Mouse (Mus musculus) heart, embryonic 13.5 days (tissue): ENCODE results near the gene Kcna1. TPM values are rescaled to one million over a fixed set of nuclear protein-coding genes. Genes with fewer than 3 reads are reported as not detected.

Experiments used
- ATAC-seq: fragments of 200-750 bp; cut with Nextera tagmentation; 2 replicates; pipeline ENCODE4 v1.8.0; 2017; ENCODE audit warnings: moderate TSS enrichment; ENCODE audit not compliant: insufficient number of reproducible peaks, low FRiP score, low TSS enrichment; ENCODE audit errors: extremely low read depth
- H3K27ac ChIP-seq: fragments of 300-500 bp; sonication (generic); replicated peaks from 2 replicates; pipeline ENCODE4 v1.5.1; 2015; ENCODE audit warnings: moderate library complexity, mild to moderate bottlenecking, inconsistent platforms
- H3K27me3 ChIP-seq: fragments of 300-500 bp; sonication (generic); replicated peaks from 2 replicates; pipeline ENCODE4 v1.6.1; 2015; ENCODE audit warnings: mild to moderate bottlenecking, inconsistent platforms
- H3K36me3 ChIP-seq: fragments of 300-500 bp; sonication (generic); 2 replicates; pipeline ENCODE4 v1.6.1; 2015; ENCODE audit warnings: mild to moderate bottlenecking, inconsistent platforms
- H3K4me1 ChIP-seq: fragments of 300-500 bp; sonication (generic); 2 replicates; pipeline ENCODE4 v1.6.1; 2015; ENCODE audit warnings: inconsistent platforms
- H3K4me2 ChIP-seq: fragments of 300-500 bp; sonication (generic); 2 replicates; pipeline ENCODE4 v1.6.1; 2015; ENCODE audit warnings: inconsistent platforms, mild to moderate bottlenecking, moderate library complexity
- H3K4me3 ChIP-seq: fragments of 300-500 bp; sonication (generic); 2 replicates; pipeline ENCODE4 v1.5.1; 2015; ENCODE audit warnings: moderate library complexity, mild to moderate bottlenecking, inconsistent platforms
- H3K9ac ChIP-seq: fragments of 300-500 bp; sonication (generic); 2 replicates; pipeline ENCODE4 v1.6.1; 2015; ENCODE audit warnings: inconsistent platforms, mild to moderate bottlenecking, moderate library complexity
- H3K9me3 ChIP-seq: fragments of 300-500 bp; sonication (generic); 2 replicates; pipeline ENCODE4 v1.6.1; 2016; ENCODE audit warnings: inconsistent platforms
- WGBS: fragments of 180-500 bp; shearing (Covaris S2); methylation state at CpG from one replicate; pipeline ENCODE4 v1.1.7; 2015; ENCODE audit warnings: mixed read lengths; 5-methylcytosine and 5-hydroxymethylcytosine counted together
- polyA plus RNA-seq: library from polyadenylated mRNA; unstranded; fragments of >200 nt; fragmentation: Nextera tagmentation; extraction: Ambion mirVana; gene quantifications from 2 replicates; pipeline ENCODE4 v1.2.1, GENCODE M21; 2015

Gene Kcna1
- 0.10 and 0.23 TPM in 2 replicates for polyA plus RNA-seq

DNA sequence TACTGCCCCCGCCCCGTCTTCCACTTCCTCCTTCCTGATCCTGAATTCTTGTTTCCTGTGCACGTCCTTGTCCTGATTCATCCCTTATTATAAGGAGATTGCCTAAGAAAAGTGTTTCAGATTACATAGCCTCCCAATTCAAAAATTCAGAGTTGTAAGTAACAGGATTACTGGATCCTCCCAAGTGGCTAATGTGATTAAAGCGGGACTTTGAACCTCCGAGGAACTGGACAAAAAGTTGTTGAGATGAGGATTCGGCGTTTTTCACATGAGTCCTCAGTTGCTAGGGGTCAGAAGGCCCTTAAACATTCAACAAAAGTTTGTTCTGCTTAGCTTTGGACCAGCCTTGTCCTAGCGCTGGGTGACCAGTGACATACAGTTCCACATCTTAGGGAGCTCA, at the start of gene Kcna1:
Kcna1 (minus strand) TSS at position 4 of the 400 bp plus-strand sequence.
- Histone ChIP-seq H3K9ac (peak within 1 kb of the TSS; percentile 70), H3K27ac (no peak within 1 kb of the TSS), H3K36me3 (no peaks in the 10 kb centered on the region), H3K4me3 (peak within 1 kb of the TSS; percentile 56), H3K4me1 (peaks cover 33% of the 10 kb centered on the region), H3K27me3 (peaks cover 85% of the 10 kb centered on the region), H3K4me2 (peak within 1 kb of the TSS; percentile 95), H3K9me3 (no peaks in the 10 kb centered on the region; the same call in 1 of the 2 replicates)
- no peak for ATAC-seq
- WGBS, result 33% methylated on average over 8 of the region's 8 CpGs

DNA sequence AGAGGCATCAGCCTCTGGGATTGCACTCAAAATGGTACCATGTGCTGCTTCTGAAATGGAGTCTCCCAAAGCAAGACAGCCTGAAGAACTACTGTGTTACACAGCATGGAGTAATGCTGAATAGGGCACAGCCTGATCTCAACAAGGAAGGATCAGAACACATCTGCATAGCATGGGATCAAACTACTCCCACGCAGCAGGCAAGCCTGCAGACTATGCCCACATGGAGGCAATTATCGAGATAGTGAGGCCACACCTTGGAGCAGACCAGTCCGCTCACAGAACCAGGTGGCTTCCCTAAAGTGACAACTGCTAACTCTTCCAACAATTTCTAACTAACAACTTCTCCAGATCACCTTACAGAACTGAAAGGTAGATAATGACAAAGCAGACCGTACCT, 40.9 kb upstream of the Kcna1 start:
- no peak overlapping the region for H3K4me2 ChIP-seq
- 71% methylated on average over 4 of the region's 4 CpGs for WGBS
- no peaks in the 10 kb centered on the region for H3K27me3 ChIP-seq
- H3K9ac ChIP-seq, result no peak overlapping the region
- H3K27ac ChIP-seq, result no peak overlapping the region
- no peak for ATAC-seq
- no peaks in the 10 kb centered on the region for H3K4me1 ChIP-seq
- H3K4me3 ChIP-seq, result no peak overlapping the region
- no peaks in the 10 kb centered on the region for H3K9me3 ChIP-seq
- H3K36me3 ChIP-seq, result no peaks in the 10 kb centered on the region

DNA sequence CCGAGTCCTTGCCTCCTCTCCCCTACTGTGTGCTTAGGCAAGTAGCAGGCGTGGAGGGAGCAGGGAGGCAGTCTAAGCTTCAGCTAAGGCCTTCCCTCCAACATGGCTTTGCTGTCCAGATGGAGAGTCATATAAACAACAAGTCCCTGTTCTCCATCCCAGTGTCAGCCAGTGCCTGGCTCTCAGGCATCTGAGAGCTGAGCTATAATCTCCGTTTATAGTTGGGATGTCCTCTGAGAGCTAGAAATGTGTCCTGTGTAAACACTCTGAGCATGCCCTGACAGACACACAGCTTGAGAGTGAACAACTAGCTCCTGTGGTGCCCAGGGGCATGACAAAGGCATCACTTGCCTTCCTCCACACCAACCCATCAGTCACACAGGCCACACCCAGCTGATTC, 39.0 kb upstream of the Kcna1 start:
- no peaks in the 10 kb centered on the region for H3K36me3 ChIP-seq
- ATAC-seq, result no peak
- no peaks in the 10 kb centered on the region for H3K9me3 ChIP-seq
- H3K4me1 ChIP-seq, result no peaks in the 10 kb centered on the region
- no peak overlapping the region for H3K9ac ChIP-seq
- 52% methylated on average over 3 of the region's 3 CpGs for WGBS
- H3K4me3 ChIP-seq, result no peak overlapping the region
- no peak overlapping the region for H3K27ac ChIP-seq
- H3K27me3 ChIP-seq, result no peaks in the 10 kb centered on the region
- H3K4me2 ChIP-seq, result no peak overlapping the region

DNA sequence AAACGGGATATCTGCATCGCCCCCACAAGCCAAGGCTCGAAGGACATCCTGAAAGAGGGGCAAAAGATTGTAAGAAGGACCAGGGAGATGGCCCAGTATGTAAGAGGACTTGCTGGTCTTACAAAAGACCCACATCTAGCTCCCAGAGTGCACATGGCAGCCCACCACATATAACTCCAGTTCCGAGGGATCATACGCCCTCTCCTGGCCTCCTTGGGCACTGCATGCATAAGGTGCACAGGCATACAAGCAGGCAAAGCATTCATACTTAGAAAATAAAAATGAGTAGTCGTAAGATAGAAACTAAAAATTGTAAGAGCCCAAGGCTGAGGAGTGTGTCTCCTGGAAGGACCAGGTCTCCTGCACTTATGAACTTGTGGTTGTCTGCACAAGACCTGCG, 32.8 kb upstream of the Kcna1 start:
- Histone ChIP-seq H3K9ac (no peak overlapping the region), H3K9me3 (no peaks in the 10 kb centered on the region), H3K27me3 (peaks cover 24% of the 10 kb centered on the region), H3K4me3 (no peak overlapping the region), H3K4me2 (no peak overlapping the region), H3K27ac (no peak overlapping the region), H3K36me3 (no peaks in the 10 kb centered on the region), H3K4me1 (no peaks in the 10 kb centered on the region)
- ATAC-seq, result no peak
- 62% methylated on average over 7 of the region's 7 CpGs for WGBS

DNA sequence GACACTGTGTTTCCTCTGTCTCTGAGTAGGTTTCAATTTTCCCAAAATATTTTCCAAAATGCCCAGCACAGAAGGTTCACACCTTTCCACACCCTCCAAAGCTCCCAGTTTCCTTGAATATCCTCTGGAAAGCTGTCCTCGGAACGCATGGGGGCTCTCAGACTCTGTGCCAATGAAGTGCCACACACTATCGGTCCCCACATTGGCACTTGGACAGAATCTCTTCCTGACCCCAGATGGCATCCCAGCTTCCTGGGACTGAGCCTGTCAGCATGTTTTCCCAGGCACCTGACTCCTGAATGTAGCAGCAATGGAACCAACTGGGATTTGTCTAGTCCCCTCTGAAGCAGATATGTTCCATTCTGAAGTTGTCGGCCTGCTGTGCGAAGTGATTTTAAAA, 20.8 kb upstream of the Kcna1 start:
- Histone ChIP-seq H3K27ac (no peak overlapping the region), H3K9ac (no peak overlapping the region), H3K36me3 (no peaks in the 10 kb centered on the region), H3K4me1 (no peaks in the 10 kb centered on the region), H3K4me3 (no peak overlapping the region), H3K4me2 (no peak overlapping the region), H3K9me3 (no peaks in the 10 kb centered on the region), H3K27me3 (peaks cover 46% of the 10 kb centered on the region)
- WGBS, result 69% methylated on average over 5 of the region's 5 CpGs
- ATAC-seq, result no peak

DNA sequence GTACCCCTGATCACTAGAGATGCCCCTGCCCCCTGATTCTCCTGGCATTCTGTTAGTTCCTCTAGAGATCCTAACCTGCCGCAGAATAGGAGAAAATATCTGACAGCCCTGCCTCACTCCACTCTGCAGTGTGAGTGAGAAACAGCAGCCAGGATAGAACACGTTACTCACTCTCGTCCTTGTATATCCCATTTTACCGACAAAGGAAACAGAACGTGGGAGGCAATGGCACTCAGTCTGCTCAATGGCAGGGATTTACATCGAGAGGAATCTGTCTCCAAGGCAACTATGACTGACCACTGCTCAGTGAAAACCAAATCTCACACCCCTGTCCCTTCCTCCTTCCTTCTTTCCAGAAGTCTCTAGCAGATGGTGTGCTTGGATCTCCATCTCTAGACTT, 19.9 kb upstream of the Kcna1 start:
- ATAC-seq, result no peak
- H3K4me2 ChIP-seq, result no peak overlapping the region
- H3K9ac ChIP-seq, result no peak overlapping the region
- H3K27ac ChIP-seq, result no peak overlapping the region
- no peak overlapping the region for H3K4me3 ChIP-seq
- no peaks in the 10 kb centered on the region for H3K36me3 ChIP-seq
- H3K27me3 ChIP-seq, result peaks cover 55% of the 10 kb centered on the region
- H3K9me3 ChIP-seq, result no peaks in the 10 kb centered on the region
- no peaks in the 10 kb centered on the region for H3K4me1 ChIP-seq
- 60% methylated on average over 6 of the region's 6 CpGs for WGBS

DNA sequence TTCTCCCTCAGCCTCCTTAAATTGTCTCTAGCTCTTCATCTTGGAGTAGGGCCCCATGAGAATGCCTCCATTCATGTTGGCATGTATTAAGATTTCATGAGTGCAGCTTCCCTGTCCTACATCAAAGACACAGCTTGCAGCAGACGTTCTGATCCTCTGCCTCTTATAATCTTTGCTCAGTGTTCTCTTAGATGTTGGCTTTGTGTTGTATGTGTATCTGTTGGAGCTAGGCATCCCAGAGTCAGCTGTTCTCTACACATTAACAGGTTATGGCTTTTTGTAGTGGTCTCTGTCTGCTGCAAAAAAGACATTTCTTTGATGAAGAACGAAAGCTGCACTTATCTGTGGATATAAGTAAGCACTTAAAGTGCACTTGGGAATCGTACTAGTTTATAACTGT, 18.4 kb upstream of the Kcna1 start:
- no peak for ATAC-seq
- Histone ChIP-seq H3K36me3 (no peaks in the 10 kb centered on the region), H3K4me2 (no peak overlapping the region), H3K27me3 (peaks cover 52% of the 10 kb centered on the region), H3K4me1 (no peaks in the 10 kb centered on the region), H3K4me3 (no peak overlapping the region), H3K9me3 (no peaks in the 10 kb centered on the region), H3K9ac (no peak overlapping the region), H3K27ac (no peak overlapping the region)
- WGBS, result 65% methylated on average over 3 of the region's 3 CpGs

DNA sequence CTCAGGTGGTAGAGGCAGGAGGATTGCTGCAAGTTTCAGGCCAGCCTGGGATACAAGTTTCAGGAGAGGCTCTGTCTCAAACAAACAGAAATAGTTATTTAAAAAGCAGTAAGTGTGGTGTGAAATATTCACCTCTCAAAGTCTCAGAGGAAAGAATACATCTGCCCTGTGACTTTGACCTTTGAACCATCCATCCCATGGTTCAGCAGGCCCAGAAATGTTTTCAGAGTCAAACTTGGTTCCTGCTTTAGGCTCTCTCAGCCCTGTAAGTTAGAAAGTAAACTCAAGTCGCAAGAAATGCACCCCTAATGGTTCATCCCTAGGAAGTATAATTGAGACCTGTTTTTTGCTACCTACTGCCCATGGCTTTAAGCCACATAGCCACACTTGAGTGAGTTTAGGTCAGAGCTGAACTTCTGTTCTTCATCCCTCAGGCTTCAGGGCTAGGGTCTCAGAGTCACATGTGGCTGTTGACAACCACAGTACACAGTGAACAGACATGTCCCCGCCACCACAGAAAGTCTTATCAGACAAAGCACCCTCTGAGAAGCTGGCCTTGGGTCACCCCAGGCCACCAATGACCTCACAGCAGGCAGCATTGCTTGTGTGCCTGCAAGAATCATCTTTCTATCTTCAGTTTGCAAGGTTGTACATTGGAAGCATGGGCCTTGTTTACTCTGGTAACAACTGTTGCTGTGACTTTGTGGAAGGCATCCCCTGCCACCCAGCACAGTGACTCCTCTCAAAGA, 11.6 kb upstream of the Kcna1 start:
- H3K4me3 ChIP-seq, result no peak overlapping the region
- no peaks in the 10 kb centered on the region for H3K4me1 ChIP-seq
- no peak for ATAC-seq
- no peak overlapping the region for H3K27ac ChIP-seq
- H3K9me3 ChIP-seq, result no peaks in the 10 kb centered on the region
- 52% methylated on average over 2 of the region's 2 CpGs for WGBS
- H3K4me2 ChIP-seq, result no peak overlapping the region
- H3K36me3 ChIP-seq, result no peaks in the 10 kb centered on the region
- peaks cover 12% of the 10 kb centered on the region for H3K27me3 ChIP-seq
- no peak overlapping the region for H3K9ac ChIP-seq

DNA sequence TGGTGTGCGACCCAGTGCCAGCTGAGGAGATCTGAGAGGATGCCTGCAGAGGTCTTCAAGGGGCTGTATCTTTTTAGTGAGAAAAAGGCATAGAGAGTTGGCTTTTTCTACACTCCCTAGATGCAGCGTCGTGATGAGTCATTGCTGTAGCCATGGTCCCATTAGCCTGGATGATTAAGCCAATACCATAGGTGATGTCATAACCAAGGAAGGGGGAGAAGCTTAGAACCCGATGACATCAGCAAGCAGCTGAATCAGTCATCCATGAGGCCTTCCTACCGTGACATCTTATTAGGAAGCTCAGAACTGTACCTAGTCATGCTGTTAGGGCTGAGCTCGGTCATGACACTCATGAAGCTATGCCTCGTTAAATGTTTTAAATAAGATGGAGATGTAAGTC, 7.4 kb upstream of the Kcna1 start:
- ATAC-seq, result no peak
- Histone ChIP-seq H3K4me1 (no peaks in the 10 kb centered on the region), H3K9me3 (no peaks in the 10 kb centered on the region), H3K36me3 (no peaks in the 10 kb centered on the region), H3K27ac (no peak overlapping the region), H3K4me3 (no peak overlapping the region), H3K9ac (no peak overlapping the region), H3K27me3 (peaks cover 16% of the 10 kb centered on the region), H3K4me2 (no peak overlapping the region)
- 82% methylated on average over 7 of the region's 7 CpGs for WGBS

DNA sequence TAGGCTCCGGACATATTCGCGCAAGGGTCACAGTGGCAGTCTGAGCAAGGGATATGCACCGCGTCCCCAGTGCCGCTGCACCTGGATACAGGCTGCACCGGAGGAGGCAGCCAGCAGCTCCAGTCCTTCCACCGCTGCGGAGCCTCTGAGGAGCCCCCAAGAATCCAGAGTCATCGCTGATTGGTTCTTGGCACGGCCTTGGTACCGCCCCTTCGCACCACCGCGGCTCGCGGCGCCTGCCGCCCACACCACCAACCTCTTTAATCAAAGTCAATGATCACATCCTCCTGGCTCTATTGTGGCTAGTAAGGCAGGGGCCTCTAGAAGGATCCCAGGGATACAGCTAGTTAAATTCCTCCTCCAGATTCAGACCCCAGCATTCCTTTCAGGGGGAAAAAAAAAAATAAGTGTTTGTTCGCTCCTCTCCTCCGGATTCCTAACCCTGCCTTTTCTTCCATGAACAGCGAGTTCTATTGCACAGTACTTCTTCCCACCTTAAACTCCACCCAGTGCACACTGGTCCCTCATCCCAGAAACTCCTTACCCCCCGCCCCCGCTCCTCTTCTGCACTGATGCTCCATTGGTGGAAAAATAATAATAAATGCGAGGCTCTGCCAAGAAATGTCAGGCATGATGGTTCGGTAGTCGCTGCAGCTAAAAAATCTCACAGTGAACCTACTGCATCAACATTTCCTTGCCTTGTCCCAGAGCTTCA, 383 bp downstream of the Kcna1 start:
- peaks cover 33% of the 10 kb centered on the region for H3K4me1 ChIP-seq
- H3K4me3 ChIP-seq, result peak overlapping the region; percentile 56
- peak; percentile 63; the same call in 1 of the 2 replicates for ATAC-seq
- no peaks in the 10 kb centered on the region; the same call in 1 of the 2 replicates for H3K9me3 ChIP-seq
- no peak overlapping the region for H3K27ac ChIP-seq
- H3K27me3 ChIP-seq, result peaks cover 86% of the 10 kb centered on the region
- peak overlapping the region; percentile 70 for H3K9ac ChIP-seq
- WGBS, result 4% methylated on average over 27 of the region's 27 CpGs
- H3K36me3 ChIP-seq, result no peaks in the 10 kb centered on the region
- H3K4me2 ChIP-seq, result peak overlapping the region; percentile 95

DNA sequence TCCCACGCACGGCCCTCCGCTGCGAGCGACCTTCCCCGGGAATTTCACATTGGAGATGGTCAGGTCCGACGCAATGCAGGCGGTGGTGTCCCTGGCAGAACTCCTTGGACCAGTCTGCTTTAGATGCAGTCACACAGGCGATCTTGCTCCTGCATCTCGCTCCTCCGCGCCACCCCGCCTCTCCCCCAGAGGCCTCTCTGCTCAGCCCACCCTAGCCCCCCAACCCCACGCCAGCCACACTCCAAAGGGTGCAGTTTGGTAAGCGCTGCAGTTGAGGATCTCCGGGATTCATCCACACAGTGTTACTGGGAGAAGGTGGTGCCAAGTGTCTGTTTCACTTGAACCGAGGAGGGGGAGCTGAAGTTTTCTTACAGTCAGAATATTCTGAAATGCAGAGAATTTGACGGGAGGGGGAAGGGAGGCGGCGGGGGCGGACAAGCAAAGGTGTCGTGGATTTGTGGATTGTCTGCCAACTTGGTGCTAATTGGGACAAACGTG, 1.1 kb downstream of the Kcna1 start:
- Histone ChIP-seq H3K27ac (no peak overlapping the region), H3K9me3 (no peaks in the 10 kb centered on the region; the same call in 1 of the 2 replicates), H3K4me3 (peak overlapping the region; percentile 56), H3K9ac (peak overlapping the region; percentile 70), H3K36me3 (no peaks in the 10 kb centered on the region), H3K4me2 (peak overlapping the region; percentile 95), H3K4me1 (peaks cover 33% of the 10 kb centered on the region), H3K27me3 (peaks cover 89% of the 10 kb centered on the region)
- ATAC-seq, result no peak
- WGBS, result 1% methylated on average over 24 of the region's 24 CpGs
